Mouse (Mus musculus): Measurements from ENCODE around the gene Trpv1. TPM values are rescaled to one million over a fixed set of nuclear protein-coding genes. Genes with fewer than 3 reads are reported as not detected.

Gene Trpv1
- polyA plus RNA-seq, 1 experiment from 2014 or later, result not detected

DNA sequence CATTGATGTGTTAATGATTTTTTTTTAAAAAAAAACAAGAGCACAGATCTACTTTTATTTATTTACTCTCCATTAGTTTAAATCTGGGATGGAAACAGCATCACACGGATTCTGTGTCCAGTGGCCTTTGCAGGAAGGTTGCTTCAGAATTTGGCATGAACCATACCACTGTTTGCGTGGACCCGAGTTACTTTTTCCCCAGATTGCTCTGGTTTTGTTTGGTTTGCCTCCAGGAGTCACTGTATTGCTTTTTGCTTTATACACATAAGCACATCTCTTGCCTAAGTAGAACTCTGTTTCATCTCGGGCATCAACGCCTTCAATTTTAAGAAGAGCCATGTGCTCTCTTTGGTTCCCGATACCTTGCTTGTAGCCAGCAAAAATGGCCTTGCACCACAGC is 8.2 kb upstream of the Trpv1 start:
- Histone ChIP-seq H3K27me3 (replicated peaks; ENCODE audit: control insufficient read depth, insufficient read depth, low read length) (no peaks in the 10 kb centered on the region), H3K9ac (replicated peaks; ENCODE audit: low read depth, low read length) (no peak overlapping the region), H3K4me2 (ENCODE audit: low read length) (no peak overlapping the region), H3K4me3 (replicated peaks; ENCODE audit: low read length) (no peak overlapping the region), H3K9me3 (ENCODE audit: control insufficient read depth, low read length) (0 out of 2 replicates have a peak, but pooled peaks cover 3% of the 10 kb centered on the region), H3K36me3 (ENCODE audit: control insufficient read depth, insufficient read depth) (no peaks in the 10 kb centered on the region), H3K4me1 (replicated peaks; ENCODE audit: control insufficient read depth, insufficient read depth, low read length) (no peaks in the 10 kb centered on the region), H3K27ac (ENCODE audit: low read length) (no peak overlapping the region)
- 91% methylated on average over 6 of the region's 6 CpGs for WGBS
- ATAC-seq, result no peak

DNA sequence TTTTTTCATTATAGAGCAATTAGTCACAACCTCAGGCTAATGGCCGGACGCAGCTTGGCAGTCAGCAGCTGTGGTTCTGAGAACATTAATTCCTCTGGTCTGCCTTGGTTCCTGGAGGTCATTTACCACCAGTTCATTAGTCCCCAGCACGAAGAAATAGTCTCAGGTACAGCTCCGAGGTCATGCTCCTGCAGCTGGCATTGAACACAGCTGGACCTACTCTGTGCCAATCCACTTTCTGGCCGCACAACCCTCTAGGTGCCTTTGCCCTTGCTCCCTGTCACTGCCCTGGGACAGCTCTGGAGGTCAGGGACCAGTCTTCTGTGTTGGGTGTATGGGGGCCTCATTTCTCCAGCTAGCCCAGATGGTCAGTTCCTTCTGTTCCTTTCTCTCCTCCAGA is 5.2 kb upstream of the Trpv1 start:
- Histone ChIP-seq H3K4me1 (replicated peaks; ENCODE audit: control insufficient read depth, insufficient read depth, low read length) (no peaks in the 10 kb centered on the region), H3K36me3 (ENCODE audit: control insufficient read depth, insufficient read depth) (no peaks in the 10 kb centered on the region), H3K9ac (replicated peaks; ENCODE audit: low read depth, low read length) (no peak overlapping the region), H3K4me3 (replicated peaks; ENCODE audit: low read length) (no peak overlapping the region), H3K4me2 (ENCODE audit: low read length) (no peak overlapping the region), H3K27me3 (replicated peaks; ENCODE audit: control insufficient read depth, insufficient read depth, low read length) (no peaks in the 10 kb centered on the region), H3K27ac (ENCODE audit: low read length) (no peak overlapping the region), H3K9me3 (ENCODE audit: control insufficient read depth, low read length) (0 out of 2 replicates have a peak, but pooled peaks cover 3% of the 10 kb centered on the region)
- 82% methylated on average over 5 of the region's 5 CpGs for WGBS
- ATAC-seq, result no peak

DNA sequence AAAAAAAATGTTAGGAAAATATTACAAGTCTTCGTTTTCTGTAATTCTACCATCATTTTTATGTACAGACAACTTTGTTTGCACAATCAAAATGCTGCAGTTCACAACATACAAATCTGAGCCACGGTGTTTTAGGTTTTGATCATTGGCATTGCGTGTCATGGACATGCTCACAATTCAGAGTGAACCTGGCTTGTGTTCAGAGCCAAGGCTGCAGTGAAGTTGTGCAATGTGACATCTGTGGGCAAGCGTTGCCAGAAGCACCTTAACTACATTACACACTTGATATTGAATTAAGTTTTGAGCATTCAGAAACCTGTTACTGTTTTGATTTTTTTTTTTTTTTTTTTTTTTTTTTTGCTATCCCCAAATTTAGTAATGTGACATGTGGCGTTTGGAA is 4.0 kb upstream of the Trpv1 start:
- H3K27me3 ChIP-seq (replicated peaks; ENCODE audit: control insufficient read depth, insufficient read depth, low read length), result no peaks in the 10 kb centered on the region
- H3K27ac ChIP-seq (ENCODE audit: low read length), result no peak overlapping the region
- H3K9ac ChIP-seq (replicated peaks; ENCODE audit: low read depth, low read length), result no peak overlapping the region
- 86% methylated on average over 5 of the region's 5 CpGs for WGBS
- H3K9me3 ChIP-seq (ENCODE audit: control insufficient read depth, low read length), result 0 out of 2 replicates have a peak, but pooled peaks cover 3% of the 10 kb centered on the region
- H3K4me2 ChIP-seq (ENCODE audit: low read length), result no peak overlapping the region
- no peak for ATAC-seq
- no peaks in the 10 kb centered on the region for H3K4me1 ChIP-seq (replicated peaks; ENCODE audit: control insufficient read depth, insufficient read depth, low read length)
- no peak overlapping the region for H3K4me3 ChIP-seq (replicated peaks; ENCODE audit: low read length)
- no peaks in the 10 kb centered on the region for H3K36me3 ChIP-seq (ENCODE audit: control insufficient read depth, insufficient read depth)

DNA sequence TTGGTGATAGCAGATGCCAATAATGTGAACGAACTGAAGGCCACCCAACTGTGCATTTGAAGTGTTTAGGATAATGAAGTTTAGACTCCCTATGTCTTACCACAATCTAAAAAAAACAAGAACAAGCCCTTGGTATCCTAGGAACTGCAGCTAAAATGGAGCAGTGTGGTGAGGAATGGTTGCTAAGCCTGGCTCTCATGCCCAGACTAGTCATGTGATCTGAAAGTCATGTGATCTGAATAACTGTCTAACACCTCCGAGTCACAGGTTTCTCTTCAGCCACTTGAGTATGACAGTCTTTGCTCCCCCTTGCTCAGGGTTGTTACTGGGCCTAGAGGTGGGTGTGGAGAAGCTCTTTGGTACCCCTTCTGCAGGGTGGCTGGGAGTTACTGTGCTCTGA is 1.6 kb upstream of the Trpv1 start:
- Histone ChIP-seq H3K4me2 (ENCODE audit: low read length) (no peak overlapping the region), H3K9me3 (ENCODE audit: control insufficient read depth, low read length) (0 out of 2 replicates have a peak, but pooled peaks cover 3% of the 10 kb centered on the region), H3K27ac (ENCODE audit: low read length) (no peak overlapping the region), H3K36me3 (ENCODE audit: control insufficient read depth, insufficient read depth) (no peaks in the 10 kb centered on the region), H3K9ac (replicated peaks; ENCODE audit: low read depth, low read length) (no peak overlapping the region), H3K4me3 (replicated peaks; ENCODE audit: low read length) (no peak overlapping the region), H3K4me1 (replicated peaks; ENCODE audit: control insufficient read depth, insufficient read depth, low read length) (no peaks in the 10 kb centered on the region), H3K27me3 (replicated peaks; ENCODE audit: control insufficient read depth, insufficient read depth, low read length) (no peaks in the 10 kb centered on the region)
- ATAC-seq, result no peak
- 60% methylated on average over 2 of the region's 2 CpGs for WGBS

DNA sequence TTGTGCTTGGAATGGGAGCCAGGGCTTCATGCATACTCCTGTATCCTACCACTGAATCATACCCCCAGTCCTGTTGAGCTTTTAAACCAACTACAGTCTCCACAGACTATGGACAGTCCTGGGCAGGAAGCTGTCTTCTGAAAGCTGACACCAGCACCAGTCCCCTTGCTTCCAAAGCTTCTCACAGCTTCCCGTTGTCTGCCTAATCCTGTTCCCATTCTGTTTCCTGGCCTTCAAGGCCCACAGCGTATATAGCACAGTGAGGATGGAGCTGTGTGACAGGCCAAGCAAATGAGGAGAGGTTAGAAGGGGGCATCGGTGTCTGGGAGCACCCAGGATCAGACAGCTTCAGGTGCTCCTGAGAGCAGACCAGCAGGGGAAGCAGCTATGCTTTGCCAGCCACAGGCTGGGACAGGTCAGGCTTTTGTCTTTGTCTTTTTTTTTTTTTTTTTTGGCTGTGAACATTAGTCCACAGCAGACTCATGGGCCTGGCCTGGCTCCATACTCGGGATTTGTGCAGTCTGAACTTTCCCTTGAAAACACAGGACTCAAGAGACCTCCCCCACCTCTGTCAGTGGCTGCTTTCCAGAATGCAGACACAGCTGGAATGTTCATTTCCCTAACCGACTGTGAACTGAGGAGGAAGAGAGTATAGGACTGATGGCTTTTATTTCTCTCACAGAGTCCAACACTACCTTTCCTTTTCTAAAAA is 2.1 kb downstream of the Trpv1 start:
- no peak overlapping the region for H3K27ac ChIP-seq (ENCODE audit: low read length)
- H3K4me2 ChIP-seq (ENCODE audit: low read length), result no peak overlapping the region
- H3K27me3 ChIP-seq (replicated peaks; ENCODE audit: control insufficient read depth, insufficient read depth, low read length), result no peaks in the 10 kb centered on the region
- H3K9ac ChIP-seq (replicated peaks; ENCODE audit: low read depth, low read length), result no peak overlapping the region
- no peak for ATAC-seq
- H3K36me3 ChIP-seq (ENCODE audit: control insufficient read depth, insufficient read depth), result no peaks in the 10 kb centered on the region
- no peak overlapping the region for H3K4me3 ChIP-seq (replicated peaks; ENCODE audit: low read length)
- WGBS, result 35% methylated on average over 5 of the region's 5 CpGs
- H3K9me3 ChIP-seq (ENCODE audit: control insufficient read depth, low read length), result no peaks in the 10 kb centered on the region
- no peaks in the 10 kb centered on the region for H3K4me1 ChIP-seq (replicated peaks; ENCODE audit: control insufficient read depth, insufficient read depth, low read length)

DNA sequence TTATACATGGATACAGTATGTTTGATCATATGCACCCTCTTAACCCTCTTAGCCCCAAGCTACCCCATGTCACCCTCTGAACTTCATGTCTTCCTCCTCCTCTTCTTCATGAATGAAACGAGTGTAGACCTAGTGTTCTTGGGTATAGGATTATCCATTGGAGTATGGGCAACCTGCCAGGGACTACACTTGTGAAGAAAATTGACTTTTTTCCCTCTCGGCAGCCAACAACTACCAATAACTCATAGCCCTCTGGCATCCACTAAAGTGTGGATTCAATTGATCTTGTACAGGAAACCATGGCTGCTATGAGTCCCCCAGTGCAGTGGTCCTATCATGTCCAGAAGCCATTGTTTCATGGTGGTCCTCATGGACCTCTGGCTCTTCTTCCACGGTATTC is 2.6 kb downstream of the Trpv1 start:
- H3K36me3 ChIP-seq (ENCODE audit: control insufficient read depth, insufficient read depth), result no peaks in the 10 kb centered on the region
- H3K27me3 ChIP-seq (replicated peaks; ENCODE audit: control insufficient read depth, insufficient read depth, low read length), result no peaks in the 10 kb centered on the region
- WGBS, result 74% methylated on average over 3 of the region's 3 CpGs
- H3K27ac ChIP-seq (ENCODE audit: low read length), result no peak overlapping the region
- ATAC-seq, result no peak
- H3K9me3 ChIP-seq (ENCODE audit: control insufficient read depth, low read length), result no peaks in the 10 kb centered on the region
- H3K4me3 ChIP-seq (replicated peaks; ENCODE audit: low read length), result no peak overlapping the region
- no peaks in the 10 kb centered on the region for H3K4me1 ChIP-seq (replicated peaks; ENCODE audit: control insufficient read depth, insufficient read depth, low read length)
- H3K9ac ChIP-seq (replicated peaks; ENCODE audit: low read depth, low read length), result no peak overlapping the region
- no peak overlapping the region for H3K4me2 ChIP-seq (ENCODE audit: low read length)

DNA sequence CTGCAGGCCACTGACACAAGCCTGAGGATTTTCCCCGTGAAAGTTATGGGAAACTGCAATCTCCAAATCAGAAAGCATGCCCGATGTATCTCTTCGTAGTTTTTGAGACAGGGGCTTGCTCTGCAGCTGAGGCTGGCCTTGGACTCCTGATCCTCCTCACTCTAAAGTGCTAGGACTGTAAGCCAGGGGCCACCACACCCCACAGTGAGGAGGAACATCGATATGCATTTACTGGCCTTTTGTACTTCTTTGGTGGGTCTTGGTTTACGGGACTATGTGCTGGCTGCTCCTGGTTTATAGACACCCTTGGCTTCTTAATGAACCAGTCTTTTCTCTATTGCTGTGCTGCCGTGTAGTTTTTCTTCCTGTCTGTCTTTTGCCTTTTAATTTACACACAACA is 8.1 kb downstream of the Trpv1 start:
- ATAC-seq, result no peak
- no peaks in the 10 kb centered on the region for H3K4me1 ChIP-seq (replicated peaks; ENCODE audit: control insufficient read depth, insufficient read depth, low read length)
- no peak overlapping the region for H3K4me2 ChIP-seq (ENCODE audit: low read length)
- WGBS, result 75% methylated on average over 6 of the region's 6 CpGs
- H3K36me3 ChIP-seq (ENCODE audit: control insufficient read depth, insufficient read depth), result no peaks in the 10 kb centered on the region
- no peaks in the 10 kb centered on the region for H3K9me3 ChIP-seq (ENCODE audit: control insufficient read depth, low read length)
- no peak overlapping the region for H3K9ac ChIP-seq (replicated peaks; ENCODE audit: low read depth, low read length)
- H3K27me3 ChIP-seq (replicated peaks; ENCODE audit: control insufficient read depth, insufficient read depth, low read length), result no peaks in the 10 kb centered on the region
- H3K4me3 ChIP-seq (replicated peaks; ENCODE audit: low read length), result no peak overlapping the region
- H3K27ac ChIP-seq (ENCODE audit: low read length), result no peak overlapping the region

DNA sequence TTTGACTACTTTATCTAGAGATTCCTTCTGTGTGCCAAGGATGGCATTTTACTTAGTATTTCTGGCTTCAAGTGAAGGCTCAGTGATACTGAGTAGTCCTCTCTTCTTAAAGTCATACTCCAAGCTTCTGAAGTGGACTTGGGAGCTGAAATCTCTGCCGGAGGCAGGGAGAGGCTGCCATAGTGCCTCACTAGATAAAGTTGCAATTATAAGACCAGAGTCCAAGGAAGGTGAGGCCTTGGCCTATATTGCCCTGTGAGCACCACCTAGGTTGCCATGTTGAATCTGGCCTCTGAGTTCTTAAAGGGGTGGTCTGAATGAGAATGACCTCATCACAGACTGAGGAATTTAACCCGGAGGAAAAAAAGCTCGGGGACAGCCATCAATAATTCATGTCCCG is 8.7 kb downstream of the Trpv1 start:
- Histone ChIP-seq H3K4me1 (replicated peaks; ENCODE audit: control insufficient read depth, insufficient read depth, low read length) (no peaks in the 10 kb centered on the region), H3K9me3 (ENCODE audit: control insufficient read depth, low read length) (no peaks in the 10 kb centered on the region), H3K36me3 (ENCODE audit: control insufficient read depth, insufficient read depth) (no peaks in the 10 kb centered on the region), H3K9ac (replicated peaks; ENCODE audit: low read depth, low read length) (no peak overlapping the region), H3K27ac (ENCODE audit: low read length) (no peak overlapping the region), H3K27me3 (replicated peaks; ENCODE audit: control insufficient read depth, insufficient read depth, low read length) (no peaks in the 10 kb centered on the region), H3K4me3 (replicated peaks; ENCODE audit: low read length) (no peak overlapping the region), H3K4me2 (ENCODE audit: low read length) (no peak overlapping the region)
- no peak for ATAC-seq
- WGBS, result 90% methylated on average over 4 of the region's 4 CpGs

DNA sequence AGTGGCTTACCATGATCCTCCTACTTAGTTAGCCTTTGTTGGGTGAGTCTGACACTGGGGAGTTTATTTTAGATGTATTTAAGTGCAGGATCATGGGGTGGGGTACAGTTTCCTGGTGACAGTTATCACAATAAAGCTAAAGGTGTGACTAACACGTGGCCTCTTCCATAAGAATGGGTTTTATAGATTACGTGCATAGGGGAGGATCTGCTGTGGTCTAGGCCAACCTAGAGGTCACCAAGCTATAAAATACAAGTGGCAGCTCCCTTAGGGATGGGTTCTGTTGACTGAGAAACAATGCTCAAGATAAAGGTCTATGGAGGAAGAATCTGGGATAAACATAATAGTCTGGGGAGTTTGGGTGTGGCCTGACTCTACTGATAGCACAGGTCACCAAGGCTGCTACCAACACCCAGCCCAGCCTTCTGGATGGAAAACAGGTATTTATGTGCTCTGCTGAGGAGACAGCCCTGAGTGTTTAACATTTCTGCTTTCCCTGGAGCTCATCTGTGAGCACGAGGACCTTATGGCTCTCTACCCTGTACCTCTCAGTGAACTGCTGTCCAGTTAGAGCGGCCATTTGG is 23.4 kb downstream of the Trpv1 start:
- Histone ChIP-seq H3K27me3 (replicated peaks; ENCODE audit: control insufficient read depth, insufficient read depth, low read length) (no peaks in the 10 kb centered on the region), H3K9me3 (ENCODE audit: control insufficient read depth, low read length) (no peaks in the 10 kb centered on the region), H3K27ac (ENCODE audit: low read length) (no peak overlapping the region), H3K4me2 (ENCODE audit: low read length) (no peak overlapping the region), H3K9ac (replicated peaks; ENCODE audit: low read depth, low read length) (no peak overlapping the region), H3K4me3 (replicated peaks; ENCODE audit: low read length) (no peak overlapping the region), H3K4me1 (replicated peaks; ENCODE audit: control insufficient read depth, insufficient read depth, low read length) (no peaks in the 10 kb centered on the region), H3K36me3 (ENCODE audit: control insufficient read depth, insufficient read depth) (no peaks in the 10 kb centered on the region)
- no peak for ATAC-seq
- WGBS, result 86% methylated on average over 4 of the region's 4 CpGs
